Mouse (Mus musculus): Measurements from ENCODE around the gene 5330417H12Rik.

GRCm38 (mm10) chr7:107665221-107665585, 40.2 kb upstream of the 5330417H12Rik start:
- TF ChIP-seq TAL1 (conservative IDR thresholded peaks at IDR 0.05; ENCODE audit: low read depth, low read length) (no peak), CTCF (IDR thresholded peaks at IDR 0.05; ENCODE audit: low read depth, low read length) (no peak), GATA1 (IDR thresholded peaks at IDR 0.05; ENCODE audit: borderline replicate concordance, low read length) (no peak)
